In genomic region chr7:64533374-64533773, GRCm38 (mm10) we compare ENCODE assay signal across 16 mouse cellular contexts. TPM values are rescaled to one million over a fixed set of nuclear protein-coding genes. Genes with fewer than 3 reads are reported as not detected.
A peak's percentile ranks its signal among the peaks of the same experiment; 100 is the strongest.
DNase-seq lines count a peak whose midpoint lies in the region; ATAC-seq and TF ChIP-seq lines count a peak whose summit lies in the region.
"Had no signal": no experiment of that assay in that cellular context is flagged by ENCODE, and none has a peak within 500 bp of the region (broad histone marks: within the 10 kb centered on the region; RNA-seq: fewer than 3 reads in every experiment).

No protein-coding gene starts in this region.

- no peak overlapping the region for H3K4me3 ChIP-seq in cerebellum, adult 2 months (replicated peaks; ENCODE audit: insufficient read depth, low read depth, low read length)
- no peak overlapping the region for H3K4me3 ChIP-seq in forebrain, embryonic 15.5 days
- H3K4me3 ChIP-seq in hindbrain, embryonic 16.5 days (ENCODE audit: low read length) = no peak overlapping the region
- no peak overlapping the region for H3K4me3 ChIP-seq in midbrain, postnatal 0 days (ENCODE audit: low read depth, low read length)
- H3K4me3 ChIP-seq in stomach, postnatal 0 days (ENCODE audit: low read depth, low read length) = no peak overlapping the region

- no peaks in the 10 kb centered on the region for H3K9me3 ChIP-seq in forebrain, embryonic 15.5 days
- H3K9me3 ChIP-seq in hindbrain, embryonic 16.5 days (ENCODE audit: control insufficient read depth, low read length) = no peaks in the 10 kb centered on the region
- no peaks in the 10 kb centered on the region for H3K9me3 ChIP-seq in midbrain, postnatal 0 days (ENCODE audit: low read length)
- no peaks in the 10 kb centered on the region for H3K9me3 ChIP-seq in stomach, postnatal 0 days (ENCODE audit: control insufficient read depth, low read length)

- no peak for TF ChIP-seq EP300 in stomach, postnatal 0 days (optimal IDR thresholded peaks at IDR 0.05)

- peaks cover 17% of the 10 kb centered on the region for H3K36me3 ChIP-seq in forebrain, embryonic 15.5 days
- H3K36me3 ChIP-seq in hindbrain, embryonic 16.5 days (ENCODE audit: control insufficient read depth, insufficient read depth, low read length) = peaks cover 5% of the 10 kb centered on the region
- peaks cover 5% of the 10 kb centered on the region; the same call in 1 of the 2 replicates for H3K36me3 ChIP-seq in midbrain, postnatal 0 days (ENCODE audit: insufficient read depth, low read length)
- H3K36me3 ChIP-seq in stomach, postnatal 0 days (ENCODE audit: control insufficient read depth, insufficient read depth, low read length) = no peaks in the 10 kb centered on the region

- H3K9ac ChIP-seq in forebrain, embryonic 15.5 days (replicated peaks) = no peak overlapping the region
- H3K9ac ChIP-seq in hindbrain, embryonic 16.5 days (ENCODE audit: low read depth, low read length) = peak overlapping the region; percentile 13; the same call in 1 of the 2 replicates
- H3K9ac ChIP-seq in midbrain, postnatal 0 days (replicated peaks; ENCODE audit: low read length, poor library complexity, severe bottlenecking) = no peak overlapping the region; the same call in 1 of the 2 replicates
- H3K9ac ChIP-seq in stomach, postnatal 0 days (ENCODE audit: low read length) = no peak overlapping the region
- H3K9ac ChIP-seq: liver, postnatal 0 days had no signal

- WGBS in cerebellum, adult 2 months = 78% methylated on average over 6 of the region's 6 CpGs
- WGBS in forebrain, embryonic 15.5 days = 39% methylated on average over 6 of the region's 6 CpGs
- 46% methylated on average over 6 of the region's 6 CpGs for WGBS in hindbrain, embryonic 16.5 days
- WGBS in midbrain, postnatal 0 days = 23% methylated on average over 6 of the region's 6 CpGs
- 67% methylated on average over 6 of the region's 6 CpGs for WGBS in stomach, postnatal 0 days

- no peak for TF ChIP-seq POLR2A in cerebellum, adult 2 months (IDR thresholded peaks at IDR 0.05; ENCODE audit: borderline replicate concordance, insufficient read depth, low read length)

- no peak overlapping the region for H3K4me2 ChIP-seq in forebrain, embryonic 15.5 days (replicated peaks)
- no peak overlapping the region for H3K4me2 ChIP-seq in hindbrain, embryonic 16.5 days (ENCODE audit: low read length)
- no peak overlapping the region for H3K4me2 ChIP-seq in midbrain, postnatal 0 days (ENCODE audit: low read depth, low read length, poor library complexity, severe bottlenecking)
- no peak overlapping the region for H3K4me2 ChIP-seq in stomach, postnatal 0 days (replicated peaks; ENCODE audit: low read depth)

- H3K27ac ChIP-seq in cerebellum, adult 2 months (ENCODE audit: insufficient read depth, low read length) = peak overlapping the region; percentile 65; the same call in 1 of the 2 replicates
- H3K27ac ChIP-seq in forebrain, embryonic 15.5 days (replicated peaks) = peak overlapping the region; percentile 27; the same call in 1 of the 2 replicates
- peak overlapping the region; percentile 7; the same call in 1 of the 2 replicates for H3K27ac ChIP-seq in hindbrain, embryonic 16.5 days (ENCODE audit: low read depth, low read length)
- peak overlapping the region; percentile 57; the same call in 1 of the 2 replicates for H3K27ac ChIP-seq in midbrain, postnatal 0 days (ENCODE audit: low read depth, low read length)
- H3K27ac ChIP-seq in stomach, postnatal 0 days (replicated peaks) = no peak overlapping the region
- H3K27ac ChIP-seq: kidney, postnatal 0 days had no signal

- no peak for TF ChIP-seq CTCF in cerebellum, adult 2 months (IDR thresholded peaks at IDR 0.05; ENCODE audit: borderline replicate concordance, insufficient read depth, low read depth, low read length)
- no peak for TF ChIP-seq CTCF in midbrain, postnatal 0 days (IDR thresholded peaks at IDR 0.05)
- TF ChIP-seq CTCF in stomach, postnatal 0 days (IDR thresholded peaks at IDR 0.05; ENCODE audit: low read depth) = no peak

- no peak for DNase-seq in cerebellum, adult 2 months
- DNase-seq in cerebellum, postnatal 36 days = no peak
- DNase-seq in midbrain, postnatal 0 days (ENCODE audit: low spot score) = no peak
- no peak for DNase-seq in stomach, postnatal 0 days (ENCODE audit: low spot score)
- DNase-seq in frontal cortex, postnatal 10 days (ENCODE audit: low spot score in 2 of 2) = no peak
- no peak for DNase-seq in spleen, adult 12 weeks (ENCODE audit: low spot score)
- DNase-seq: adrenal gland, postnatal 10 days; cerebellum, adult 9-10 months; heart, postnatal 10 days; liver, postnatal 0 days; lung, postnatal 4 days; thymus, adult 18-20 months had no signal

- peak; percentile 69; the same call in 1 of the 2 replicates for ATAC-seq in forebrain, embryonic 15.5 days (replicated peaks)
- ATAC-seq in hindbrain, embryonic 16.5 days = peak; percentile 65
- peak; percentile 57 for ATAC-seq in midbrain, postnatal 0 days (ENCODE audit: low FRiP score)
- no peak for ATAC-seq in stomach, postnatal 0 days (ENCODE audit: low FRiP score, low TSS enrichment)
- ATAC-seq: liver, postnatal 0 days had no signal

- peaks cover 25% of the 10 kb centered on the region for H3K4me1 ChIP-seq in cerebellum, adult 2 months (ENCODE audit: control insufficient read depth, insufficient read depth, low read length)
- 0 out of 2 replicates have a peak, but pooled peaks cover 6% of the 10 kb centered on the region for H3K4me1 ChIP-seq in forebrain, embryonic 15.5 days
- H3K4me1 ChIP-seq in hindbrain, embryonic 16.5 days (ENCODE audit: control insufficient read depth, insufficient read depth, low read depth, low read length) = peaks cover 6% of the 10 kb centered on the region; the same call in 1 of the 2 replicates
- H3K4me1 ChIP-seq in midbrain, postnatal 0 days (ENCODE audit: insufficient read depth, low read length) = 0 out of 2 replicates have a peak, but pooled peaks cover 3% of the 10 kb centered on the region
- no peaks in the 10 kb centered on the region for H3K4me1 ChIP-seq in stomach, postnatal 0 days (replicated peaks; ENCODE audit: control insufficient read depth, insufficient read depth)

- no peaks in the 10 kb centered on the region for H3K27me3 ChIP-seq in cerebellum, adult 2 months (ENCODE audit: control insufficient read depth, insufficient read depth, low read length)
- H3K27me3 ChIP-seq in forebrain, embryonic 15.5 days = no peaks in the 10 kb centered on the region
- H3K27me3 ChIP-seq in hindbrain, embryonic 16.5 days (replicated peaks; ENCODE audit: control insufficient read depth, insufficient read depth, low read length) = no peaks in the 10 kb centered on the region
- H3K27me3 ChIP-seq in midbrain, postnatal 0 days (ENCODE audit: insufficient read depth, low read length) = no peaks in the 10 kb centered on the region
- H3K27me3 ChIP-seq in stomach, postnatal 0 days (ENCODE audit: control insufficient read depth, insufficient read depth, low read length) = no peaks in the 10 kb centered on the region

RNA-seq across cellular contexts. Expression of gene Apba2, which starts 31.9 kb away (rescaled TPM):
- polyA plus RNA-seq in cerebellum, adult 2 months (2012; rRNA removed) = 167 and 182 TPM in 2 replicates
- polyA plus RNA-seq in forebrain, embryonic 15.5 days (2015; fragmentation: Nextera tagmentation; extraction: Ambion mirVana) = 159 and 172 TPM in 2 replicates
- 173 and 186 TPM in 2 replicates for polyA plus RNA-seq in hindbrain, embryonic 16.5 days (2015; fragmentation: Nextera tagmentation; extraction: Ambion mirVana)
- total RNA-seq in midbrain, postnatal 0 days (2014; rRNA removed) = 374 and 379 TPM in 2 replicates
- 185 and 199 TPM in 2 replicates for polyA plus RNA-seq in midbrain, postnatal 0 days (2015; fragmentation: Nextera tagmentation; extraction: Ambion mirVana)
- 2.6 and 3.4 TPM in 2 replicates for polyA plus RNA-seq in stomach, postnatal 0 days (2015; fragmentation: Nextera tagmentation; extraction: Ambion mirVana)
- total RNA-seq: CH12.LX had no signal
- polyA plus RNA-seq: liver, postnatal 0 days had no signal

Comparison
In these comparisons a context has a peak if more than half of its experiments do, and no peak if none do; other contexts are left out.
1. RNA of gene Apba2, which starts 31.9 kb away (polyA plus RNA-seq): 185 to 199 TPM in midbrain, postnatal 0 days, 173 to 186 TPM in hindbrain, embryonic 16.5 days, 167 to 182 TPM in cerebellum, adult 2 months and 159 to 172 TPM in forebrain, embryonic 15.5 days; 2.6 to 3.4 TPM in stomach, postnatal 0 days; every median in the first group is over 10 times any median in the second.